Mouse (Mus musculus) liver, adult 2 months (tissue): ENCODE results near the gene Arhgap21. TPM values are rescaled to one million over a fixed set of nuclear protein-coding genes. Genes with fewer than 3 reads are reported as not detected.
A peak's percentile ranks its signal among the peaks of the same experiment; 100 is the strongest.

Source experiments
- DNase-seq: peaks from one replicate; pipeline ENCODE4 v3.0.0-alpha.2; 2011; ENCODE audit warnings: low read depth, low spot score; ENCODE audit errors: extremely low read depth
- H3K27ac ChIP-seq: fragments of 200-500 bp; replicated peaks from 2 replicates; pipeline ENCODE4 v1.5.1; 2012; ENCODE audit warnings: low read depth, mild to moderate bottlenecking, control low read depth, inconsistent platforms, low read length; ENCODE audit not compliant: insufficient read depth
- H3K27me3 ChIP-seq: fragments of 200-500 bp; 2 replicates; pipeline ENCODE4 v1.6.1; 2012; ENCODE audit warnings: mild to moderate bottlenecking, moderate library complexity, low read length, inconsistent platforms; ENCODE audit not compliant: control insufficient read depth, insufficient read depth
- H3K36me3 ChIP-seq: fragments of 200-500 bp; 2 replicates; pipeline ENCODE4 v1.6.1; 2012; ENCODE audit warnings: low read length, inconsistent platforms; ENCODE audit not compliant: control insufficient read depth, insufficient read depth
- H3K4me1 ChIP-seq: fragments of 200-500 bp; 2 replicates; pipeline ENCODE4 v1.6.1; 2011; ENCODE audit warnings: low read length; ENCODE audit not compliant: control insufficient read depth, insufficient read depth
- H3K4me3 ChIP-seq: fragments of 200-500 bp; 2 replicates; pipeline ENCODE4 v1.5.1; 2011; ENCODE audit warnings: low read depth, mild to moderate bottlenecking, control low read depth, low read length, moderate library complexity; ENCODE audit not compliant: insufficient read depth
- H3K79me2 ChIP-seq: fragments of 200-500 bp; 2 replicates; pipeline ENCODE4 v1.6.1; 2012; ENCODE audit warnings: inconsistent platforms, mild to moderate bottlenecking, low read length, moderate library complexity; ENCODE audit not compliant: control insufficient read depth, insufficient read depth
- H3K9ac ChIP-seq: fragments of 200-500 bp; 2 replicates; pipeline ENCODE4 v1.6.1; 2012; ENCODE audit warnings: low read depth, mild to moderate bottlenecking, control low read depth, inconsistent platforms, low read length
- CTCF ChIP-seq: fragments of 200-500 bp; IDR thresholded peaks from 2 replicates; pipeline ENCODE4 v1.5.1; 2011; ENCODE audit warnings: low read depth, low read length, control low read depth
- POLR2A ChIP-seq: fragments of 200-500 bp; IDR thresholded peaks from 2 replicates; pipeline ENCODE4 v1.6.1; 2011; ENCODE audit warnings: low read length, control low read depth; ENCODE audit not compliant: insufficient read depth; ENCODE audit errors: extremely low read depth
- WGBS: fragments of 180-500 bp; shearing (Covaris S2); methylation state at CpG from one replicate; pipeline ENCODE4 v1.1.7; 2018; 5-methylcytosine and 5-hydroxymethylcytosine counted together
- polyA plus RNA-seq: library from polyadenylated mRNA; depleted of rRNA; stranded (reverse); fragments of >200 nt; gene quantifications from 2 replicates; pipeline ENCODE4 v1.2.3, GENCODE M21; 2012
- total RNA-seq: library from RNA; depleted of rRNA; stranded (reverse); fragments of >200 nt; gene quantifications from 2 replicates; pipeline ENCODE4 v1.2.3, GENCODE M21; 2014

Arhgap21 gene
- total and polyA plus RNA-seq, 2 experiments = 7.2 to 19.2 TPM

GRCm38 (mm10) chr2:20942434-20943198 is 26.1 kb downstream of the Arhgap21 start:
- Histone ChIP-seq H3K4me1 (peaks cover 4% of the 10 kb centered on the region; the same call in 1 of the 2 replicates), H3K9ac (no peak overlapping the region), H3K36me3 (no peaks in the 10 kb centered on the region), H3K27me3 (no peaks in the 10 kb centered on the region), H3K79me2 (peaks cover 31% of the 10 kb centered on the region), H3K27ac (no peak overlapping the region), H3K4me3 (no peak overlapping the region)
- WGBS = 76% methylated on average over 10 of the region's 10 CpGs
- TF ChIP-seq POLR2A = no peak
- TF ChIP-seq CTCF = no peak
- DNase-seq = no peak

GRCm38 (mm10) chr2:20941105-20941504 is 27.6 kb downstream of the Arhgap21 start:
- Histone ChIP-seq H3K4me1 (peaks cover 10% of the 10 kb centered on the region), H3K4me3 (no peak overlapping the region), H3K36me3 (no peaks in the 10 kb centered on the region), H3K27me3 (no peaks in the 10 kb centered on the region), H3K9ac (no peak overlapping the region), H3K79me2 (peaks cover 33% of the 10 kb centered on the region), H3K27ac (no peak overlapping the region)
- no peak for TF ChIP-seq CTCF
- no peak for TF ChIP-seq POLR2A
- DNase-seq = no peak

- WGBS = 73% methylated on average over 3 of the region's 3 CpGs
- Histone ChIP-seq H3K79me2 (peaks cover 31% of the 10 kb centered on the region), H3K27me3 (no peaks in the 10 kb centered on the region), H3K27ac (no peak overlapping the region), H3K4me3 (no peak overlapping the region), H3K4me1 (peaks cover 9% of the 10 kb centered on the region), H3K9ac (no peak overlapping the region), H3K36me3 (no peaks in the 10 kb centered on the region)
- no peak for DNase-seq
- TF ChIP-seq POLR2A = no peak
- TF ChIP-seq CTCF = no peak
Observed at GRCm38 (mm10) chr2:20939367-20939766, 29.3 kb downstream of the Arhgap21 start.

GRCm38 (mm10) chr2:20936609-20937221 is 32.0 kb downstream of the Arhgap21 start:
- peaks cover 9% of the 10 kb centered on the region for H3K4me1 ChIP-seq
- no peaks in the 10 kb centered on the region for H3K27me3 ChIP-seq
- peaks cover 32% of the 10 kb centered on the region for H3K79me2 ChIP-seq
- no peak overlapping the region for H3K4me3 ChIP-seq
- 38% methylated on average over 4 of the region's 4 CpGs for WGBS
- H3K36me3 ChIP-seq = no peaks in the 10 kb centered on the region
- TF ChIP-seq POLR2A (no peak), CTCF (no peak)
- DNase-seq = peak; percentile 77
- peak overlapping the region; percentile 15; the same call in 1 of the 2 replicates for H3K27ac ChIP-seq
- H3K9ac ChIP-seq = no peak overlapping the region

- TF ChIP-seq POLR2A (no peak), CTCF (no peak)
- peaks cover 9% of the 10 kb centered on the region for H3K4me1 ChIP-seq
Observed at GRCm38 (mm10) chr2:20934406-20934805, 34.3 kb downstream of the Arhgap21 start.

More at GRCm38 (mm10) chr2:20934406-20934805, 34.3 kb downstream of the Arhgap21 start:
- Histone ChIP-seq H3K9ac (no peak overlapping the region), H3K36me3 (no peaks in the 10 kb centered on the region), H3K27me3 (no peaks in the 10 kb centered on the region), H3K4me3 (no peak overlapping the region), H3K27ac (no peak overlapping the region), H3K79me2 (peaks cover 28% of the 10 kb centered on the region)
- WGBS = 97% methylated on average over 9 of the region's 9 CpGs
- DNase-seq = no peak
